Mouse (Mus musculus): Measurements from ENCODE around the gene Car14. TPM values are rescaled to one million over a fixed set of nuclear protein-coding genes. Genes with fewer than 3 reads are reported as not detected.
"Not testable (repeated sequence)": the region's sequence is repeated elsewhere in the genome, so short reads cannot be mapped to it uniquely, and the experiment has no call there.

The Car14 gene
- polyA plus RNA-seq, 1 experiment from 2014 or later = 8.9 TPM

DNA sequence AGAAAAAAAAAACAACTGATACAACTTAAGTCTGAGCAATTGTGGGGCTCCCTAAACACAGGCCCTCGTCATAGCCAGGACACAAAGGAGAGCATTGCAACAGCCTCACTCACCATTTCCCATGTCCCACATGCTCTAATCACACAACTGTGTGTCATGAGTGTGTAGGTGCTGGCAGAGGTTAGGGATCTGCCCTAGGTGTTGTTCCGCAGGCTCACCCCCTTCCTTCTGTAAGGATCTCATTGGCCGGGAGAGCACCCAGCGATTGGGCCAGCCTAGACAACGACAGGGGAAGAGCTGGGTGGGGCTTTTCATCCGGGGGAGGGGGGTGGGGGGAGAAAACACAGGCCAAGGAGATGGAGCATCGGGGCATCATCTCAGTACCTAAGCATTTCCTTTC is 40.9 kb downstream of the Car14 start:
- Histone ChIP-seq H3K36me3 (peaks cover 42% of the 10 kb centered on the region), H3K27me3 (no peaks in the 10 kb centered on the region), H3K4me1 (no peaks in the 10 kb centered on the region), H3K9me3 (no peaks in the 10 kb centered on the region), H3K9ac (no peak overlapping the region), H3K4me2 (no peak overlapping the region), H3K4me3 (no peak overlapping the region), H3K27ac (no peak overlapping the region)
- no peak for ATAC-seq (ENCODE audit: insufficient number of reproducible peaks, low FRiP score, low TSS enrichment, low read depth)
- WGBS = 69% methylated on average over 7 of the region's 7 CpGs

DNA sequence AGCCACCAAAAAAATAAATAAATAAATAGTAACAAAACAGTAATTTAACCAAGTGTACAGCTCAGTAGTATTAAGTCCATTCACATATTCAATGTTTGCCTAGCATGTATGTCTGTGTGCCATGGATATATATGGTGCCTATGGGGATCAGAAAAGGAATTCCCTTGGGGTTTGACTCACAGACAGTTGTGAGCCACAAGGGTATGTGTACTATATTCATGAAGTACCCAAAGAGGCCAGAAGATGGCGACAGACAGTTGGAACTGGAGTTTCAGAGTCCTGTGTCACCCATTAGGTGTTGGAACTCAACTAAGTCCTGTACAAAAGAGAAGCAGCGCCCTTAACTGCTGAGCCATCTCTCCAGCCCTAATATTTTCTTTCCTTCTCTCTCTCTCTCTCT is 42.7 kb downstream of the Car14 start:
- Histone ChIP-seq H3K9me3 (no peaks in the 10 kb centered on the region), H3K4me3 (no peak overlapping the region), H3K4me2 (no peak overlapping the region), H3K36me3 (peaks cover 31% of the 10 kb centered on the region), H3K27me3 (no peaks in the 10 kb centered on the region), H3K9ac (no peak overlapping the region), H3K27ac (no peak overlapping the region), H3K4me1 (no peaks in the 10 kb centered on the region)
- no peak for ATAC-seq (ENCODE audit: insufficient number of reproducible peaks, low FRiP score, low TSS enrichment, low read depth)
- WGBS = 52% methylated on average over 2 of the region's 2 CpGs

DNA sequence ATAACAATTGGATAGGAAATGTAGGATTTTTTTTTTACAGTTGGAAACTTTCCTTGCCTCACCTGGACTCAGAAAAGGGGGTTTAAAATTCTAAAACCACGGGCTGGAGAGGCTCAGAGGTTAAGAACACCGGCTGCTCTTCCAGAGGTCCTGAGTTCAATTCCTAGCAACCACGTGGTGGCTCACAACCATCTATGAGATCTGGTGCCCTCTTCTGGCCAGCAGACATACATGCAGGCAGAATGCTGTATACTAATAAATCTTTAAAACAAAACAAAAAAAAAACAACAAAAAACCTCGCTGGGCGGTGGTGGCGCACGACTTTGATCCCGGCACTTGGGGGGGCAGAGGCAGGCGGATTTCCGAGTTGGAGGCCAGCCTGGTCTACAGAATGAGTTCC is 43.3 kb downstream of the Car14 start:
- peaks cover 31% of the 10 kb centered on the region for H3K36me3 ChIP-seq

DNA sequence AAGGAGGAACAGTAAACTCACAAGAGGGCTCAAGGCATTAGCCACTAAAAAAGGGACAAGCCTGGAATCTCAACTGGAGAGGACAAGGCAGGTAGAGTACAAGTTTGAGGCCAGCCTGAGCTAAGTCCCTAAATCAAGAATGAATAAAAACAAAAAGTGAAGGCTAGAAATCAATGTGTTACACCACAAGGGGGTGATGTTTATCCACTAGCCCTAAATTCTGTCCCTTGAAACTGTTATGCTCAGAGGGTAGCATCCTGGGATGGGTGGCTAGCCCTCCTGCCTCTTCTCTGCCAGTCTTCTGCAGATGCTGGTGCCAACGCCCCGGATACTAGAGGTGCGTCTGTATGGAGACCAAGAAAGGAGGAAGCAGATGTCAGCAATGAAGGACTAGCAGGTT is 44.2 kb downstream of the Car14 start:
- Histone ChIP-seq H3K27me3 (no peaks in the 10 kb centered on the region), H3K27ac (no peak overlapping the region), H3K9ac (no peak overlapping the region), H3K9me3 (no peaks in the 10 kb centered on the region), H3K36me3 (peaks cover 22% of the 10 kb centered on the region), H3K4me1 (no peaks in the 10 kb centered on the region), H3K4me3 (no peak overlapping the region), H3K4me2 (no peak overlapping the region)
- ATAC-seq (ENCODE audit: insufficient number of reproducible peaks, low FRiP score, low TSS enrichment, low read depth) = no peak
- WGBS = 86% methylated on average over 3 of the region's 3 CpGs

More for the DNA sequence above, 43.3 kb downstream of the Car14 start:
- no peaks in the 10 kb centered on the region for H3K9me3 ChIP-seq
- H3K4me1 ChIP-seq = no peaks in the 10 kb centered on the region
- no peak overlapping the region for H3K4me2 ChIP-seq
- no peaks in the 10 kb centered on the region for H3K27me3 ChIP-seq
- no peak for ATAC-seq (ENCODE audit: insufficient number of reproducible peaks, low FRiP score, low TSS enrichment, low read depth)
- H3K4me3 ChIP-seq = no peak overlapping the region
- H3K27ac ChIP-seq = no peak overlapping the region
- H3K9ac ChIP-seq = no peak overlapping the region
- 79% methylated on average over 10 of the region's 10 CpGs for WGBS

DNA sequence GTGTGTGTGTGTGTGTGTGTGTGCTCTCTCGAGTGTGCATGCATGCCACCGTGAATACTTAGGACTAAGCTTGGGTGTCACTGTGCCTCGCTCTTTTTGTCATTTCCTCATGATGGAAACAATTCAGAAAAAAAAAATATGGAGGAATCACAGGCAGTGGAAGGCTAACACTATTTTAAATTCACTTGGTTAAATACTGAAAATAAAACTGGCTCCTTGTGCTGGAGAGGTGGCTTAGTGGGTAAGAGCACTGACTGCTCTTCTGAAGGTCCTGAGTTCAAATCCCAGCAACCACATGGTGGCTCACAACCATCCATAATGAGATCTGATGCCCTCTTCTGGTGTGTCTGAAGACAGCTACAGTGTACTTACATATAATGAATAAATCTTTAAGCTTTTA is 46.2 kb downstream of the Car14 start:
- not testable (repeated sequence) for H3K4me2 ChIP-seq; H3K4me3 ChIP-seq; H3K9me3 ChIP-seq; H3K27ac ChIP-seq; H3K27me3 ChIP-seq; H3K9ac ChIP-seq; ATAC-seq (ENCODE audit: insufficient number of reproducible peaks, low FRiP score, low TSS enrichment, low read depth); H3K4me1 ChIP-seq; H3K36me3 ChIP-seq
- 85% methylated on average over 3 of the region's 3 CpGs for WGBS

DNA sequence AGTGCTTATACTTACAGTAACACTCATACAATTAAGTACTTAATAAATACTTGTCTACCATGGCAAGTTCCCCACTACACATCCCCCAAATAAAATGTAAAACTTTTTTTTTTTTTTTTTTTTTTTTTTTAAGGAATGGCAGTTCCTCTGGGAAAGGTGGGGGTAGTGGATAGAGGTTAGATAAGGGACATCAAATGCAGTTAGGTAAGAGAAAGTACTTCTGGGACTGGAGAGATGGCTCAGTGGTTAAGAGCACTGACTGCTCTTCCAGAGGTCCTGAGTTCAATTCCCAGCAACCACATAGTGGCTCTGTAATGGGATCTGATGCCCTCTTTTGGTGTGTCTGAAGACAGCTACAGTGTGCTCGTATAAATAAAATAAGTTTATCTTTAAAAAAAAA is 47.4 kb downstream of the Car14 start:
- H3K36me3 ChIP-seq = peaks cover 13% of the 10 kb centered on the region
- H3K27ac ChIP-seq; H3K9ac ChIP-seq; H3K27me3 ChIP-seq; H3K9me3 ChIP-seq; H3K4me1 ChIP-seq; H3K4me3 ChIP-seq; ATAC-seq (ENCODE audit: insufficient number of reproducible peaks, low FRiP score, low TSS enrichment, low read depth); H3K4me2 ChIP-seq: not testable (repeated sequence)
- 87% methylated on average over 1 of the region's 1 CpGs for WGBS

DNA sequence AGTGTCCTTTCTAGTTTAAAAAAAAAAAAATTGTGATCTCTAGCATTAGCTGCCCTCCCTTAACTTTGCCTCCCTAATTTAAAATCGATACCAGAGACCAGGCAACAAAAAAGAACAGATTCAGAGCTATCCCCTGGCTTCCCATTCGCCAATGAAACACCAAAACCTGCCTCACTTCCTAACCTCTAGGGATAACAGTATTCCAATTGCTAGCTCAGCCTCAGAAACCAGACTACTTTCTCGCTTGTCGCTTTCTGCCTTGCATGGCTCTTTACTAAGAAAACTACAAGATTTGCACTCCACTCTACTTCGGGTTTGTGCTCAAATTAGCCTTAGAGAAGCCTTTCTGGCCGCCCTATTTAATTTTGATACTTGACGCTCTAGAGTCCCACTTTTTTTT is 48.4 kb downstream of the Car14 start:
- H3K4me3 ChIP-seq = peak overlapping the region; percentile 86
- peak overlapping the region; percentile 85 for H3K27ac ChIP-seq
- H3K9ac ChIP-seq = peak overlapping the region; percentile 89
- no peaks in the 10 kb centered on the region for H3K4me1 ChIP-seq
- ATAC-seq (ENCODE audit: insufficient number of reproducible peaks, low FRiP score, low TSS enrichment, low read depth) = no peak
- H3K4me2 ChIP-seq = peak overlapping the region; percentile 55
- 20% methylated on average over 7 of the region's 7 CpGs for WGBS
- no peaks in the 10 kb centered on the region for H3K9me3 ChIP-seq
- H3K27me3 ChIP-seq = no peaks in the 10 kb centered on the region
- peaks cover 20% of the 10 kb centered on the region for H3K36me3 ChIP-seq

DNA sequence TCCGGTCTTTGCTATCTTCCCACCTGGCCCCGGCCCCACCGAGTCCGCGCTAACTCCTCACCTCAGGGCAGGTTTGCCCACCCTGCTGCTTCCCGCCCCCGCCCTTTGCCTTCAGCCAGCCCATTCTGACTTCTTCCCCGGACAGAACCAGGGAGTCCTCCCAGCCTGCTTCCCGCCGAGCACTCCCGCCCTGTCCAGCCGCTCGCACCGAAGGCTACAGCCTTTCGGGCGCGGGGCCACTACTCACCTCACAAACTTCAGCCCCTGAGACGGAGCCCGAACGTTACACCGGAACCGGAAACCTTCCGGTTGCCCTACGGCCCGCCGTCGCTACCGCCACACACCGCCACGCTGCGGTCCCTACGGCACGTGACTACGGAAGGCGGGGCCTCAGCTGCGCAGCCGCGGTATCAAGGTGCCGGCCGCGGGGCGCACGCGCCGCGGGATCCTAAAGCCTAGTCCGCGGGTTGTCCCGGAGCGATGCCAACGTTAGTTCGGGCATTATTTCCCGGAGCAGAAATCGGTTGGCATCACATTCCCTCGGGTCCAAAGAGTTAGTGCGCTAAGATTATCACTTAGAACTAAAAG is 48.9 kb downstream of the Car14 start, which contains the start of gene Prpf3:
Prpf3 (minus strand) TSS at position 384 of the 588 bp plus-strand sequence.
- H3K4me3 ChIP-seq = peak within 1 kb of the TSS; percentile 86
- peaks cover 26% of the 10 kb centered on the region for H3K36me3 ChIP-seq
- H3K27ac ChIP-seq = peak within 1 kb of the TSS; percentile 85
- peak; percentile 91 for ATAC-seq (ENCODE audit: insufficient number of reproducible peaks, low FRiP score, low TSS enrichment, low read depth)
- peak within 1 kb of the TSS; percentile 55 for H3K4me2 ChIP-seq
- H3K27me3 ChIP-seq = no peaks in the 10 kb centered on the region
- H3K9me3 ChIP-seq = no peaks in the 10 kb centered on the region
- no peaks in the 10 kb centered on the region for H3K4me1 ChIP-seq
- under 1% methylated on average over 56 of the region's 56 CpGs for WGBS
- H3K9ac ChIP-seq = peak within 1 kb of the TSS; percentile 89

DNA sequence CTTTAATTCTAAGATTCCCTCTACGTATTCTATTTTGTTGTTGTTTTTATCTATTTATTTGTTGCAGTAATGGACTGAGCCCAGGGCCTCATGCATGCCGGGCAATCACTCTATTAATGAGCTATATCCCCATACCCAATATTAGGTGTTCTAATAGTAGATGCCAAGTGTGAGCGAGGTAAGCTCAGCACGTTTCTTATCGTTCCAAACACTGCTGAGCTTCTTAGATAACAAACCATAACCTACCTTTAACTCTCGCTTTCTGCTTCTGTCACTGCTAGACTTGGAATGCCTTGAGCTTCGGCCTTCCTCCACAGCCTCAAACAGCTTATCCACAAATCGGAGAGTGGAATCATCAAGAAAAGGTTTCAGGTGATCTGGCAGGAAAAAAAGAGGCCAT is 53.2 kb downstream of the Car14 start:
- 97% methylated on average over 8 of the region's 8 CpGs for WGBS
- Histone ChIP-seq H3K4me2 (no peak overlapping the region), H3K9me3 (no peaks in the 10 kb centered on the region), H3K4me1 (no peaks in the 10 kb centered on the region), H3K9ac (no peak overlapping the region), H3K4me3 (no peak overlapping the region), H3K27ac (no peak overlapping the region), H3K36me3 (peaks cover 68% of the 10 kb centered on the region), H3K27me3 (no peaks in the 10 kb centered on the region)
- ATAC-seq (ENCODE audit: insufficient number of reproducible peaks, low FRiP score, low TSS enrichment, low read depth) = no peak

DNA sequence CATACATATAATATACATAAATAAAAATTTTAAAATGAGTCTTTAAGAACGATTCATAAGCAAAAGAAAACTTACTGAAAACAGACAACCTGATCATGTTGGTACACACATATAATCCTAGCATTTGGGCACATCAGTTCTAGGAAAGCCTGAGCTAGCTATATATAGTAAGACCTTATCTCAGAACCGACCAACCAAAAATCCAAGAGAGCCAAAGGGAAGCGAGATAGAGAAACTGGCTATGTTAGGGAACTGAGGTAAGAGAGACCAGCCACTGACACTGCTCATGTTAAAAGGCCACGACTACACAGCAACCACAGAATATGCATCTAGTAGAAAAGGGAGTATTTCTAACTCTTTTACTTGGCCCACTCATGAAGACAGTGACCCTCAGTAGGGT is 53.9 kb downstream of the Car14 start:
- no peaks in the 10 kb centered on the region for H3K27me3 ChIP-seq
- H3K9me3 ChIP-seq = no peaks in the 10 kb centered on the region
- no peak overlapping the region for H3K9ac ChIP-seq
- no peak overlapping the region for H3K4me3 ChIP-seq
- no peak overlapping the region for H3K27ac ChIP-seq
- 79% methylated on average over 4 of the region's 4 CpGs for WGBS
- H3K4me2 ChIP-seq = no peak overlapping the region
- H3K36me3 ChIP-seq = peaks cover 74% of the 10 kb centered on the region
- no peak for ATAC-seq (ENCODE audit: insufficient number of reproducible peaks, low FRiP score, low TSS enrichment, low read depth)
- H3K4me1 ChIP-seq = no peaks in the 10 kb centered on the region

Other genes starting within 250 kb of the Car14 start
- gene Mcl1, start 245.9 kb downstream of the Car14 start, polyA plus RNA-seq (2015; fragmentation: Nextera tagmentation; extraction: Ambion mirVana) = 35.2 and 46.1 TPM in 2 replicates
- gene Adamtsl4, start 216.8 kb downstream of the Car14 start, polyA plus RNA-seq (2015; fragmentation: Nextera tagmentation; extraction: Ambion mirVana) = 5.4 and 11.2 TPM in 2 replicates
- 23.7 and 35.8 TPM in 2 replicates for gene Ecm1, start 165.1 kb downstream of the Car14 start, polyA plus RNA-seq (2015; fragmentation: Nextera tagmentation; extraction: Ambion mirVana)
- 39.8 and 40.4 TPM in 2 replicates for gene Tars2, start 144.5 kb downstream of the Car14 start, polyA plus RNA-seq (2015; fragmentation: Nextera tagmentation; extraction: Ambion mirVana)
- gene Rprd2, start 85.8 kb downstream of the Car14 start, polyA plus RNA-seq (2015; fragmentation: Nextera tagmentation; extraction: Ambion mirVana) = 19.3 and 19.6 TPM in 2 replicates
- gene Prpf3, start 48.8 kb downstream of the Car14 start, polyA plus RNA-seq (2015; fragmentation: Nextera tagmentation; extraction: Ambion mirVana) = 41.2 and 46.1 TPM in 2 replicates
- 267 and 300 TPM in 2 replicates for gene Mrps21, start 33.2 kb downstream of the Car14 start, polyA plus RNA-seq (2015; fragmentation: Nextera tagmentation; extraction: Ambion mirVana)
- gene Ciart, start 22.4 kb downstream of the Car14 start, polyA plus RNA-seq (2015; fragmentation: Nextera tagmentation; extraction: Ambion mirVana) = 11.9 and 13.6 TPM in 2 replicates
- 24.9 and 26.4 TPM in 2 replicates for gene BC028528, start 12.7 kb downstream of the Car14 start, polyA plus RNA-seq (2015; fragmentation: Nextera tagmentation; extraction: Ambion mirVana)
- 30.2 and 35.9 TPM in 2 replicates for gene Aph1a, start 10.7 kb downstream of the Car14 start, polyA plus RNA-seq (2015; fragmentation: Nextera tagmentation; extraction: Ambion mirVana)
- 167 and 177 TPM in 2 replicates for gene Anp32e, start 24.6 kb upstream of the Car14 start, polyA plus RNA-seq (2015; fragmentation: Nextera tagmentation; extraction: Ambion mirVana)
- gene Plekho1, start 91.3 kb upstream of the Car14 start, polyA plus RNA-seq (2015; fragmentation: Nextera tagmentation; extraction: Ambion mirVana) = 35.2 and 39.2 TPM in 2 replicates
- gene Vps45, start 153.8 kb upstream of the Car14 start, polyA plus RNA-seq (2015; fragmentation: Nextera tagmentation; extraction: Ambion mirVana) = 35.8 and 37.0 TPM in 2 replicates
- gene Otud7b, start 199.8 kb upstream of the Car14 start, polyA plus RNA-seq (2015; fragmentation: Nextera tagmentation; extraction: Ambion mirVana) = 21.0 and 24.7 TPM in 2 replicates